Mouse (Mus musculus) lung, embryonic 14.5 days (tissue): ENCODE measurements at regions not wholly inside any gene's neighbourhood (a gene's known extent, or its start where the extent isn't known, plus 50 kb on each side); places are given as distances from the start of the nearest gene placed in this dataset.
A peak's percentile ranks its signal among the peaks of the same experiment; 100 is the strongest.

Experiments used
- ATAC-seq: fragments of 200-750 bp; cut with Nextera tagmentation; 2 replicates; pipeline ENCODE4 v1.8.0; 2017; ENCODE audit warnings: mild to moderate bottlenecking, moderate TSS enrichment, moderate library complexity; ENCODE audit not compliant: insufficient read depth
- DNase-seq: peaks from one replicate; pipeline ENCODE4 v3.0.0-alpha.2; 2015
- H3K27ac ChIP-seq: fragments of 300-500 bp; sonication (generic); 2 replicates; pipeline ENCODE4 v1.5.1; 2014; ENCODE audit warnings: low read depth, mild to moderate bottlenecking, moderate library complexity
- H3K27me3 ChIP-seq: fragments of 300-500 bp; sonication (generic); 2 replicates; pipeline ENCODE4 v1.6.1; 2014; ENCODE audit warnings: low read length, control low read depth; ENCODE audit not compliant: insufficient read depth
- H3K36me3 ChIP-seq: fragments of 300-500 bp; sonication (generic); 2 replicates; pipeline ENCODE4 v1.6.1; 2014; ENCODE audit warnings: control low read depth; ENCODE audit not compliant: insufficient read depth
- H3K4me1 ChIP-seq: fragments of 300-500 bp; sonication (generic); 2 replicates; pipeline ENCODE4 v1.6.1; 2014; ENCODE audit warnings: antibody characterized with exemption, control low read depth; ENCODE audit not compliant: insufficient read depth
- H3K4me2 ChIP-seq: fragments of 300-500 bp; sonication (generic); 2 replicates; pipeline ENCODE4 v1.6.1; 2014; ENCODE audit warnings: mild to moderate bottlenecking
- H3K4me3 ChIP-seq: fragments of 300-500 bp; sonication (generic); 2 replicates; pipeline ENCODE4 v1.5.1; 2014; ENCODE audit warnings: low read depth, low read length
- H3K9ac ChIP-seq: fragments of 300-500 bp; sonication (generic); 2 replicates; pipeline ENCODE4 v1.6.1; 2014
- H3K9me3 ChIP-seq: fragments of 300-500 bp; sonication (generic); 2 replicates; pipeline ENCODE4 v1.6.1; 2016; ENCODE audit warnings: low read depth, low read length, control low read depth
- CTCF ChIP-seq: IDR thresholded peaks from 2 replicates; pipeline ENCODE4 v1.5.1; 2016; ENCODE audit warnings: antibody characterized with exemption, low read depth
- WGBS: fragments of 180-500 bp; shearing (Covaris S2); extraction: QIAGEN DNeasy Blood & Tissue Kit; methylation state at CpG from one replicate; pipeline ENCODE4 v1.1.7; 2014; 5-methylcytosine and 5-hydroxymethylcytosine counted together

- H3K27me3 ChIP-seq: no peaks in the 10 kb centered on the region
- DNase-seq (no peak), ATAC-seq (no peak)
- no peaks in the 10 kb centered on the region for H3K4me1 ChIP-seq
- TF ChIP-seq CTCF: no peak
- H3K27ac ChIP-seq: no peak overlapping the region
- no peak overlapping the region for H3K4me2 ChIP-seq
- H3K9ac ChIP-seq: no peak overlapping the region
- H3K9me3 ChIP-seq: no peaks in the 10 kb centered on the region
- no peak overlapping the region for H3K4me3 ChIP-seq
- H3K36me3 ChIP-seq: no peaks in the 10 kb centered on the region
- WGBS: 77% methylated on average over 4 of the region's 4 CpGs
Measured at GRCm38 (mm10) chr5:85609104-85609503, 456.3 kb downstream of the Cenpc1 start.

GRCm38 (mm10) chr5:85598164-85598563, 467.2 kb downstream of the Cenpc1 start:
- no peaks in the 10 kb centered on the region for H3K4me1 ChIP-seq
- no peak overlapping the region for H3K4me3 ChIP-seq
- no peaks in the 10 kb centered on the region for H3K27me3 ChIP-seq
- no peak overlapping the region for H3K9ac ChIP-seq
- no peak for TF ChIP-seq CTCF
- DNase-seq: no peak
- H3K27ac ChIP-seq: no peak overlapping the region
- no peak overlapping the region for H3K4me2 ChIP-seq
- no peaks in the 10 kb centered on the region for H3K36me3 ChIP-seq
- no peaks in the 10 kb centered on the region for H3K9me3 ChIP-seq
- ATAC-seq: no peak

- H3K36me3 ChIP-seq: no peaks in the 10 kb centered on the region
- no peak for ATAC-seq
- H3K4me2 ChIP-seq: no peak overlapping the region
- H3K27ac ChIP-seq: no peak overlapping the region
- no peak overlapping the region for H3K9ac ChIP-seq
- no peaks in the 10 kb centered on the region for H3K27me3 ChIP-seq
- no peak for DNase-seq
- TF ChIP-seq CTCF: no peak
- H3K4me3 ChIP-seq: no peak overlapping the region
- no peaks in the 10 kb centered on the region for H3K9me3 ChIP-seq
- H3K4me1 ChIP-seq: no peaks in the 10 kb centered on the region
- WGBS: 36% methylated on average over 1 of the region's 1 CpGs
Measured at GRCm38 (mm10) chr5:85595082-85595447, 470.3 kb downstream of the Cenpc1 start.

GRCm38 (mm10) chr5:85594413-85595081, 470.8 kb downstream of the Cenpc1 start:
- no peaks in the 10 kb centered on the region for H3K27me3 ChIP-seq

GRCm38 (mm10) chr5:85592236-85592635, 473.1 kb downstream of the Cenpc1 start:
- Histone ChIP-seq H3K27ac (no peak overlapping the region), H3K4me2 (no peak overlapping the region), H3K4me3 (no peak overlapping the region), H3K36me3 (no peaks in the 10 kb centered on the region), H3K9me3 (no peaks in the 10 kb centered on the region), H3K4me1 (no peaks in the 10 kb centered on the region), H3K27me3 (no peaks in the 10 kb centered on the region), H3K9ac (no peak overlapping the region)
- ATAC-seq (no peak), DNase-seq (peak; percentile 76)
- 54% methylated on average over 3 of the region's 3 CpGs for WGBS
- TF ChIP-seq CTCF: no peak

More at GRCm38 (mm10) chr5:85594413-85595081, 470.8 kb downstream of the Cenpc1 start:
- ATAC-seq: no peak
- no peaks in the 10 kb centered on the region for H3K9me3 ChIP-seq
- peak; percentile 22 for DNase-seq
- no peak overlapping the region for H3K4me3 ChIP-seq
- no peak overlapping the region for H3K27ac ChIP-seq
- 67% methylated on average over 4 of the region's 4 CpGs for WGBS
- H3K4me2 ChIP-seq: no peak overlapping the region
- no peak for TF ChIP-seq CTCF
- H3K36me3 ChIP-seq: no peaks in the 10 kb centered on the region
- no peak overlapping the region for H3K9ac ChIP-seq
- H3K4me1 ChIP-seq: no peaks in the 10 kb centered on the region

GRCm38 (mm10) chr5:85586727-85587126, 478.7 kb downstream of the Cenpc1 start:
- DNase-seq (peak; percentile 70), ATAC-seq (no peak)
- Histone ChIP-seq H3K4me2 (no peak overlapping the region), H3K9me3 (no peaks in the 10 kb centered on the region), H3K9ac (no peak overlapping the region), H3K36me3 (no peaks in the 10 kb centered on the region), H3K4me1 (no peaks in the 10 kb centered on the region), H3K27ac (no peak overlapping the region), H3K4me3 (no peak overlapping the region), H3K27me3 (no peaks in the 10 kb centered on the region)
- TF ChIP-seq CTCF: peak; percentile 62
- WGBS: 19% methylated on average over 3 of the region's 3 CpGs

GRCm38 (mm10) chr5:85572531-85572930, 492.9 kb downstream of the Cenpc1 start:
- Histone ChIP-seq H3K4me3 (no peak overlapping the region), H3K9me3 (no peaks in the 10 kb centered on the region), H3K9ac (no peak overlapping the region), H3K36me3 (no peaks in the 10 kb centered on the region), H3K27ac (no peak overlapping the region), H3K4me1 (no peaks in the 10 kb centered on the region), H3K27me3 (no peaks in the 10 kb centered on the region), H3K4me2 (no peak overlapping the region)
- TF ChIP-seq CTCF: no peak
- ATAC-seq: no peak
- DNase-seq: no peak

GRCm38 (mm10) chr5:85571967-85572366, 493.4 kb downstream of the Cenpc1 start:
- DNase-seq (no peak), ATAC-seq (no peak)
- Histone ChIP-seq H3K27ac (no peak overlapping the region), H3K27me3 (no peaks in the 10 kb centered on the region), H3K4me1 (no peaks in the 10 kb centered on the region), H3K36me3 (no peaks in the 10 kb centered on the region), H3K9me3 (no peaks in the 10 kb centered on the region), H3K4me3 (no peak overlapping the region), H3K4me2 (no peak overlapping the region), H3K9ac (no peak overlapping the region)
- 71% methylated on average over 4 of the region's 4 CpGs for WGBS
- TF ChIP-seq CTCF: no peak
